Mouse (Mus musculus) layer of hippocampus, adult 18-20 months (tissue): ENCODE data around the gene Fam160a1. TPM values are rescaled to one million over a fixed set of nuclear protein-coding genes. Genes with fewer than 3 reads are reported as not detected.

Experiments used
- DNase-seq, 2 experiments: peaks; one replicate each; pipeline ENCODE4 v3.0.0; 2022; ENCODE audit warnings: low spot score in 2 of 2
- total RNA-seq, 2 experiments: library from RNA; stranded (reverse); gene quantifications; 2 replicates each; pipeline ENCODE4 v1.2.3; 2021

The Fam160a1 gene
- total RNA-seq, 2 experiments from 2014 or later, result 10.1 to 10.5 TPM

- peak in 1 of 2 experiments; percentile 52 for DNase-seq
Observed at GRCm38 (mm10) chr3:85636716-85637447, 180.2 kb downstream of the Fam160a1 start.

- DNase-seq, result no peak
Observed at GRCm38 (mm10) chr3:85635591-85635990, 181.5 kb downstream of the Fam160a1 start.

- DNase-seq, result no peak
Observed at GRCm38 (mm10) chr3:85635126-85635419, 182.0 kb downstream of the Fam160a1 start.

GRCm38 (mm10) chr3:85634389-85635125 lies 182.5 kb downstream of the Fam160a1 start:
- DNase-seq, result peak; percentile 28 to 46

- no peak for DNase-seq
Observed at GRCm38 (mm10) chr3:85633733-85634132, 183.4 kb downstream of the Fam160a1 start.

GRCm38 (mm10) chr3:85629895-85630510 lies 187.1 kb downstream of the Fam160a1 start:
- no peak for DNase-seq

GRCm38 (mm10) chr3:85619751-85620150 lies 197.3 kb downstream of the Fam160a1 start:
- no peak for DNase-seq

GRCm38 (mm10) chr3:85619345-85619744 lies 197.7 kb downstream of the Fam160a1 start:
- DNase-seq, result peak; percentile 25 to 50

GRCm38 (mm10) chr3:85618885-85619284 lies 198.2 kb downstream of the Fam160a1 start:
- DNase-seq, result no peak

- no peak for DNase-seq
Observed at GRCm38 (mm10) chr3:85616389-85616788, 200.7 kb downstream of the Fam160a1 start.

Other genes starting within 250 kb of the Fam160a1 start
- gene Gatb, start 243.2 kb downstream of the Fam160a1 start, total RNA-seq, result 10 to 100 TPM; 22.3 to 22.7 TPM
- gene Glt28d2, start 70.2 kb upstream of the Fam160a1 start, total RNA-seq, result under 1 TPM; 0.17 to 0.23 TPM
- gene Gm37240, start 70.2 kb upstream of the Fam160a1 start, total RNA-seq, result 1 to 10 TPM; 1.3 to 1.9 TPM
- gene Sh3d19, start 153.8 kb upstream of the Fam160a1 start, total RNA-seq, result 10 to 100 TPM; 18.1 to 21.2 TPM
- not detected for gene Prss48, start 185.2 kb upstream of the Fam160a1 start, total RNA-seq